Mouse (Mus musculus) testis, adult 2 months (tissue): ENCODE results near the gene Gm11992. TPM values are rescaled to one million over a fixed set of nuclear protein-coding genes. Genes with fewer than 3 reads are reported as not detected.

Experiments
- H3K27ac ChIP-seq: fragments of 200-500 bp; 2 replicates; pipeline ENCODE4 v1.5.1; 2012; ENCODE audit warnings: low read depth, low read length; ENCODE audit not compliant: control insufficient read depth, insufficient read depth
- H3K27me3 ChIP-seq: fragments of 200-500 bp; 2 replicates; pipeline ENCODE4 v1.6.1; 2012; ENCODE audit warnings: mild to moderate bottlenecking, low read length, moderate library complexity; ENCODE audit not compliant: control insufficient read depth, insufficient read depth
- H3K36me3 ChIP-seq: fragments of 200-500 bp; 2 replicates; pipeline ENCODE4 v1.6.1; 2012; ENCODE audit warnings: mild to moderate bottlenecking, low read length; ENCODE audit not compliant: control insufficient read depth, insufficient read depth
- H3K4me1 ChIP-seq: fragments of 200-500 bp; 2 replicates; pipeline ENCODE4 v1.6.1; 2012; ENCODE audit warnings: low read length; ENCODE audit not compliant: control insufficient read depth, insufficient read depth
- H3K4me3 ChIP-seq: fragments of 200-500 bp; 2 replicates; pipeline ENCODE4 v1.5.1; 2012; ENCODE audit warnings: low read depth, mild to moderate bottlenecking, low read length, moderate library complexity, mixed read lengths; ENCODE audit not compliant: control insufficient read depth
- CTCF ChIP-seq: fragments of 200-500 bp; IDR thresholded peaks from 2 replicates; pipeline ENCODE4 v1.5.1; 2012; ENCODE audit warnings: low read depth, mild to moderate bottlenecking, inconsistent platforms, low read length, moderate library complexity; ENCODE audit not compliant: control insufficient read depth, insufficient read depth, insufficient replicate concordance
- POLR2A ChIP-seq: fragments of 200-500 bp; IDR thresholded peaks from 2 replicates; pipeline ENCODE4 v1.6.1; 2012; ENCODE audit warnings: low read depth, mild to moderate bottlenecking, inconsistent platforms, low read length, moderate library complexity; ENCODE audit not compliant: control insufficient read depth
- polyA plus RNA-seq: library from polyadenylated mRNA; depleted of rRNA; stranded (reverse); fragments of >200 nt; gene quantifications from 2 replicates; pipeline ENCODE4 v1.2.3, GENCODE M21; 2012

The Gm11992 gene
- polyA plus RNA-seq, 1 experiment: 53.6 TPM

GRCm38 (mm10) chr11:9056937-9057336, 8.5 kb downstream of the Gm11992 start:
- TF ChIP-seq POLR2A (no peak), CTCF (no peak)
- Histone ChIP-seq H3K4me1 (no peaks in the 10 kb centered on the region), H3K27ac (no peak overlapping the region), H3K4me3 (no peak overlapping the region), H3K36me3 (peaks cover 2% of the 10 kb centered on the region), H3K27me3 (no peaks in the 10 kb centered on the region)

- H3K36me3 ChIP-seq: peaks cover 2% of the 10 kb centered on the region
- no peak overlapping the region for H3K27ac ChIP-seq
- no peaks in the 10 kb centered on the region for H3K27me3 ChIP-seq
- no peaks in the 10 kb centered on the region for H3K4me1 ChIP-seq
- H3K4me3 ChIP-seq: no peak overlapping the region
- TF ChIP-seq CTCF (no peak), POLR2A (no peak)
These were observed 9.3 kb downstream of the Gm11992 start for GRCm38 (mm10) chr11:9057711-9058110.

- H3K4me1 ChIP-seq: no peaks in the 10 kb centered on the region
- no peak overlapping the region for H3K4me3 ChIP-seq
- H3K27me3 ChIP-seq: no peaks in the 10 kb centered on the region
- peaks cover 3% of the 10 kb centered on the region for H3K36me3 ChIP-seq
- H3K27ac ChIP-seq: no peak overlapping the region
- TF ChIP-seq CTCF: no peak
- TF ChIP-seq POLR2A: no peak
These were observed 11.6 kb downstream of the Gm11992 start for GRCm38 (mm10) chr11:9060029-9060428.

- Histone ChIP-seq H3K36me3 (peaks cover 3% of the 10 kb centered on the region), H3K27me3 (no peaks in the 10 kb centered on the region), H3K4me1 (no peaks in the 10 kb centered on the region), H3K27ac (no peak overlapping the region), H3K4me3 (no peak overlapping the region)
- no peak for TF ChIP-seq CTCF
- TF ChIP-seq POLR2A: no peak
These were observed 12.1 kb downstream of the Gm11992 start for GRCm38 (mm10) chr11:9060484-9060883.

DNA sequence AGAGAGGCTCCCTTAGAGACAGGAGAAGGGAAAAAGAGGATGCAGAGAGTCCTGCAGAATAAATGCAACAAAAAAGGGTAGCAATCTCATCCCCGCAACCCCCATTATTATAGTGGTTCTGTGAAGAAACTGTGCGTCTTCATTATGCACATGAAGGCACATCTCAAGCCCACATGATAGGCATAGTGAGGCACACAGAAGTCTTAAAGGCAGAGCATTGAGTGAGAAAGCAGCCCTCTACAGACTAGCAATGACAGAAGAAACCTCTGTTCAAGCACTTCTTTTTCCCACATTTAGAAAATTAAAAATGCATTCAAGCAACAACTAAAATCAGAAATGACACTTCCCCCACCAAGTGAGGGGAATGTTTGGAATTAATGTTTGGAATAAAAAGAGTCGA, 28.1 kb downstream of the Gm11992 start:
- Histone ChIP-seq H3K4me1 (no peaks in the 10 kb centered on the region), H3K36me3 (no peaks in the 10 kb centered on the region), H3K27ac (no peak overlapping the region), H3K4me3 (no peak overlapping the region), H3K27me3 (no peaks in the 10 kb centered on the region)
- TF ChIP-seq POLR2A: no peak

DNA sequence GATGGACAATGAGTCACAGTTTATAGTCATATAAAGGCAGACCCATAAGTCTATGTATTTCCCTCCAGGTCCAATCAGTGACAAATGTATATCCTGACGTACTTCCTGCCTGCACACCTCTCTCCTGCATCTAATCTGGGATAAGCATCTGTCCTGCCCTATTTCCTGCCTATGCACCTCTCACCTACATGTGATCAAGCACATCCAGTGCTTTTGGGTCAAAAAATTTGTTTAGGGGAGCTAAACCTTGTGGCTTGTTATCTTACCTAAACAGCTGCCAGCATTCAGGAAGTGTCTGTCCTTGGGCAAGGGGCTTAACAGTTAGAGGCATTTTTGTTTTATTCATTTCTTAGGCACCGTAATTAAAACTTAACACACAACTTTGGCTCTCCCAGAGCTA, 64.8 kb downstream of the Gm11992 start:
- H3K4me3 ChIP-seq: no peak overlapping the region
- no peaks in the 10 kb centered on the region for H3K27me3 ChIP-seq
- H3K27ac ChIP-seq: no peak overlapping the region
- peaks cover 2% of the 10 kb centered on the region; the same call in 1 of the 2 replicates for H3K4me1 ChIP-seq
- TF ChIP-seq POLR2A (no peak), CTCF (no peak)
- no peaks in the 10 kb centered on the region for H3K36me3 ChIP-seq

- H3K27me3 ChIP-seq: no peaks in the 10 kb centered on the region
- no peaks in the 10 kb centered on the region for H3K36me3 ChIP-seq
- no peak overlapping the region for H3K27ac ChIP-seq
- TF ChIP-seq POLR2A (no peak), CTCF (no peak)
- H3K4me3 ChIP-seq: no peak overlapping the region
- H3K4me1 ChIP-seq: peaks cover 6% of the 10 kb centered on the region
These were observed 67.2 kb downstream of the Gm11992 start for GRCm38 (mm10) chr11:9115367-9116120.

GRCm38 (mm10) chr11:9116121-9116520, 67.7 kb downstream of the Gm11992 start:
- TF ChIP-seq POLR2A (no peak), CTCF (no peak)
- H3K36me3 ChIP-seq: no peaks in the 10 kb centered on the region
- no peaks in the 10 kb centered on the region for H3K27me3 ChIP-seq
- H3K4me1 ChIP-seq: peaks cover 6% of the 10 kb centered on the region
- no peak overlapping the region for H3K4me3 ChIP-seq
- no peak overlapping the region for H3K27ac ChIP-seq

DNA sequence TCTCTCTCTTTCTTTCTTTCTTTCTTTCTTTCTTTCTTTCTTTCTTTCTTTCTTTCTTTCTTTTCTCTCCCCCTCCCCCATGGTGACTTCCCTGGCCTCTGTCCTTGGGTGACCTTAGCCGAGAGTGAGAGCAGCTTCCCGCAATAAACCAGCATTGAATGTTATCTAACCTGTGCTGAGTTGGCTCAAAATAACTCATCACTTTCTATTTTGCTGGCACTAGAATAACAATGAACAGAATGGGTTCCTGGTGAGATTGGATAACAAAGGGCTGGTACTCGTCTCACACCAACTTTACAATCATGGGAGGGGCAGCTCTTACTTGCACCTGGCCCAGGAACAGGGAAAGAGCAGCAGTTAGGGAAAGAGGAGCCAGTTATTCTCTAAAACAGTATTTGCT, 68.5 kb downstream of the Gm11992 start:
- Histone ChIP-seq H3K27ac (no peak overlapping the region), H3K27me3 (no peaks in the 10 kb centered on the region), H3K36me3 (no peaks in the 10 kb centered on the region), H3K4me1 (peaks cover 6% of the 10 kb centered on the region), H3K4me3 (no peak overlapping the region)
- TF ChIP-seq CTCF (no peak), POLR2A (no peak)
